Mouse (Mus musculus): ENCODE data around the gene Ndrg4. TPM values are rescaled to one million over a fixed set of nuclear protein-coding genes. Genes with fewer than 3 reads are reported as not detected.
"Not testable (repeated sequence)": the region's sequence is repeated elsewhere in the genome, so short reads cannot be mapped to it uniquely, and the experiment has no call there.

Gene Ndrg4
- polyA plus RNA-seq, 1 experiment, result 43.3 TPM

DNA sequence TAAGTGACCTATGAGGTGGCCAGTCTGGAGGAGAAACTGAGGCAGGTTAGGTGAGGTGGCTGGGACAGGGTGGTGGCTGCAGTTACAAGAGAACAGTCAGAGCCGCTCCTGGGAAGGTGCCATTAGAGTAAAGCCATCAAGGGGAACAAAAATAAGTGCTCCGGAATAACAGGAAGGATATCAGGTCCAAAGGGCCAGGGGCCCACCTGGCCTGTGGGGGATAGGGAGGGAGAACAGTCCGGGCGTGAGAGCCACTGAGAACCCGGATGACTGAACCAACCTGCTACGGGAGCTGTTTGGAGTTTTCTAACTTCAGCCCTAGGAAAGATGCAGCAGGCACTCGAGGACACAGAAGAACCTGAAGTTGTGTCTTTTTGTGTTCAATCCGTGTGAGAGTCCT lies 15.7 kb upstream of the Ndrg4 start:
- no peak for TF ChIP-seq MAX (IDR thresholded peaks at IDR 0.05)
- no peak for TF ChIP-seq USF1 (IDR thresholded peaks at IDR 0.05; ENCODE audit: low read depth)
- TF ChIP-seq MYOD1 (IDR thresholded peaks at IDR 0.05; ENCODE audit: control insufficient read depth, insufficient read length, low read depth), result no peak
- TF ChIP-seq CEBPB (IDR thresholded peaks at IDR 0.05; ENCODE audit: low read depth), result no peak
- no peak for TF ChIP-seq FOSL1 (IDR thresholded peaks at IDR 0.05; ENCODE audit: insufficient read depth, low read length, poor library complexity, severe bottlenecking)
- no peak for TF ChIP-seq CTCF (IDR thresholded peaks at IDR 0.05; ENCODE audit: control insufficient read depth, insufficient read depth, insufficient read length)
- TF ChIP-seq MYOG (IDR thresholded peaks at IDR 0.05; ENCODE audit: control insufficient read depth, extremely low read depth, insufficient read length), result no peak

DNA sequence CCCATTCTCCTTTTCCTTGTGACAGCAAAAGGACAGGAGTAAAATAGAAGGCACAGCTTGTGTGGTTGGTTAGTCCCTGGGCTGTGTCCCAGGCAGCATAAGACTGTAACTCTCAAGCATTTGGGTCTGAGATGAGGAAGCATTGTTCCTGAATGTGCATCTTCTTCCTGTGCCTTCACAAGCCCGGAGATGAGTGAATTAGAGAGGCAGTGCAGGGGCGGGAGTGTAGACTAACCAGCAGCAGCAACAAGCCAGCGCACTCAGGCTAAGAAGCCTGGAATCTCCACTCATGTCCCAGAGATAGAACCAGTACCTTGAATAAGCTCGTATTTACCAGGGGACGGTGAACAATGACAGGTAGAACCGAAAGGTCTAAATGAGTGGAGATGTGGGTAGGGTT lies 15.2 kb upstream of the Ndrg4 start:
- no peak overlapping the region for H3ac ChIP-seq (ENCODE audit: control insufficient read depth, insufficient read length, low read depth)
- H3K27me3 ChIP-seq (ENCODE audit: control insufficient read depth, insufficient read depth, insufficient read length), result no peaks in the 10 kb centered on the region
- TF ChIP-seq MAX (IDR thresholded peaks at IDR 0.05), result no peak
- no peak for TF ChIP-seq CTCF (IDR thresholded peaks at IDR 0.05; ENCODE audit: control insufficient read depth, insufficient read depth, insufficient read length)
- TF ChIP-seq MYOD1 (IDR thresholded peaks at IDR 0.05; ENCODE audit: control insufficient read depth, insufficient read length, low read depth), result no peak
- TF ChIP-seq USF1 (IDR thresholded peaks at IDR 0.05; ENCODE audit: low read depth), result no peak
- TF ChIP-seq CEBPB (IDR thresholded peaks at IDR 0.05; ENCODE audit: low read depth), result no peak
- TF ChIP-seq FOSL1 (IDR thresholded peaks at IDR 0.05; ENCODE audit: insufficient read depth, low read length, poor library complexity, severe bottlenecking), result no peak
- no peak for TF ChIP-seq MYOG (IDR thresholded peaks at IDR 0.05; ENCODE audit: control insufficient read depth, extremely low read depth, insufficient read length)
- no peaks in the 10 kb centered on the region for H3K36me3 ChIP-seq (ENCODE audit: control insufficient read depth, insufficient read depth)
- no peaks in the 10 kb centered on the region for H3K79me3 ChIP-seq (ENCODE audit: low read depth)
- H3K4me3 ChIP-seq (ENCODE audit: insufficient read depth, poor library complexity, severe bottlenecking), result no peak overlapping the region
- no peaks in the 10 kb centered on the region for H3K79me2 ChIP-seq (ENCODE audit: control insufficient read depth, insufficient read depth)

More for the DNA sequence above, 15.7 kb upstream of the Ndrg4 start:
- Histone ChIP-seq H3K27me3 (ENCODE audit: control insufficient read depth, insufficient read depth, insufficient read length) (no peaks in the 10 kb centered on the region), H3K79me2 (ENCODE audit: control insufficient read depth, insufficient read depth) (no peaks in the 10 kb centered on the region), H3ac (ENCODE audit: control insufficient read depth, insufficient read length, low read depth) (no peak overlapping the region), H3K79me3 (ENCODE audit: low read depth) (no peaks in the 10 kb centered on the region), H3K4me3 (ENCODE audit: insufficient read depth, poor library complexity, severe bottlenecking) (no peak overlapping the region), H3K36me3 (ENCODE audit: control insufficient read depth, insufficient read depth) (no peaks in the 10 kb centered on the region)

DNA sequence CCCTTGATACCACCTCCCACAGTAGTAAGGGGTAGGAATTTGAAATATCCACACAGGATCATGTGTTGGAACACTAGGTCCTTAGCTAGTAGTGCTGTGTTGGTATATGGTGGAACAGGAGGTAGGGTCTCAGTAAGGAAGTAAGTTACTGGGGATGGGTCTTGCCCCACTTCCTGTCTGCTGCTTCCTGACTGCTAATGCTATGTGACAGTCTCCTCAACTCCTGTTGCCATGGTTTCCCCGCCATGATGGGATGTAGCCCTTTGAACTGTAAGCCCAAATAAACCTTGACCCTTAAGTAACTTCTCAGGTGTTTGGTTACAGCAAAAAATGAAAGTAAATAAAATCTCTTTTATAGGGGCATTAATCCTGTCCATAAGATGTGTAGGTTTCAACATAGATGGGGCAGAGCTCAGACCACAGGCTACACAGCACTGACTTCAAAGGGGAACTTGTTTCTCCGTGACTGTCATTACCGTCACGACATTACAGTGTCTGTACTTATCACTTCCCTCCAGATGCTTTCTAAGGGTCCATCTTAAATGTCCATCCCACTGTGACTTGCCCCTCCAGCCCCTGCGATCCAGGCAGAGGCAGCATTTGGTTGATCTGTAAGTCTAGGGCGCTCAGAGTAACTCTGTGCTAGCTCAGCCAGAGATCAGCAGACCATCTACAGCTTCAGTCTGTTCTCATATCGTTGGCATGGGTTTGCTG lies 13.7 kb upstream of the Ndrg4 start:
- Histone ChIP-seq H3K4me3 (ENCODE audit: insufficient read depth, poor library complexity, severe bottlenecking) (no peak overlapping the region), H3ac (ENCODE audit: control insufficient read depth, insufficient read length, low read depth) (no peak overlapping the region), H3K79me2 (ENCODE audit: control insufficient read depth, insufficient read depth) (no peaks in the 10 kb centered on the region), H3K27me3 (ENCODE audit: control insufficient read depth, insufficient read depth, insufficient read length) (no peaks in the 10 kb centered on the region), H3K79me3 (ENCODE audit: low read depth) (no peaks in the 10 kb centered on the region), H3K36me3 (ENCODE audit: control insufficient read depth, insufficient read depth) (no peaks in the 10 kb centered on the region)
- no peak for TF ChIP-seq MYOG (IDR thresholded peaks at IDR 0.05; ENCODE audit: control insufficient read depth, extremely low read depth, insufficient read length)
- TF ChIP-seq MYOD1 (IDR thresholded peaks at IDR 0.05; ENCODE audit: control insufficient read depth, insufficient read length, low read depth), result no peak
- no peak for TF ChIP-seq CEBPB (IDR thresholded peaks at IDR 0.05; ENCODE audit: low read depth)
- TF ChIP-seq USF1 (IDR thresholded peaks at IDR 0.05; ENCODE audit: low read depth), result no peak
- no peak for TF ChIP-seq MAX (IDR thresholded peaks at IDR 0.05)
- no peak for TF ChIP-seq FOSL1 (IDR thresholded peaks at IDR 0.05; ENCODE audit: insufficient read depth, low read length, poor library complexity, severe bottlenecking)
- TF ChIP-seq CTCF (IDR thresholded peaks at IDR 0.05; ENCODE audit: control insufficient read depth, insufficient read depth, insufficient read length), result no peak

DNA sequence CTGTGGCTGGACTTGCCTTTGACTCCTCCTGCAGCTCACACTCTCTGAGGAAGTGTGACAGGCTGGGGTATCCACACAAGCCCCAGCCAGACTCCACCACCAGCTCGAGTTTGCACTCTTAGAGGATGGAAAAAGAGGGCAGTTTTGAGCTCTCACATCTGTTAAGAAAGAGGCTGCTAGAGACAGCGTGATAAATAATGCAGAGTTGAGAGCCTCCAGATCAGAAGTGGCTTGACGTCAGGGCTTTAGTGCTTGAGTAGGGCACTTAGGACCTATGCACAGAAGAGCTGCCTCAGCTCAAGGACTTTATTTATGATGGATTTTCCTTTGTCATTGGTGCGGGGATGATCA lies 13.2 kb upstream of the Ndrg4 start:
- no peak for TF ChIP-seq USF1 (IDR thresholded peaks at IDR 0.05; ENCODE audit: low read depth)
- TF ChIP-seq MYOG (IDR thresholded peaks at IDR 0.05; ENCODE audit: control insufficient read depth, extremely low read depth, insufficient read length), result no peak
- no peak for TF ChIP-seq CTCF (IDR thresholded peaks at IDR 0.05; ENCODE audit: control insufficient read depth, insufficient read depth, insufficient read length)
- TF ChIP-seq CEBPB (IDR thresholded peaks at IDR 0.05; ENCODE audit: low read depth), result no peak
- TF ChIP-seq MAX (IDR thresholded peaks at IDR 0.05), result no peak
- Histone ChIP-seq H3ac (ENCODE audit: control insufficient read depth, insufficient read length, low read depth) (no peak overlapping the region), H3K79me2 (ENCODE audit: control insufficient read depth, insufficient read depth) (no peaks in the 10 kb centered on the region), H3K36me3 (ENCODE audit: control insufficient read depth, insufficient read depth) (no peaks in the 10 kb centered on the region), H3K27me3 (ENCODE audit: control insufficient read depth, insufficient read depth, insufficient read length) (no peaks in the 10 kb centered on the region), H3K79me3 (ENCODE audit: low read depth) (no peaks in the 10 kb centered on the region), H3K4me3 (ENCODE audit: insufficient read depth, poor library complexity, severe bottlenecking) (no peak overlapping the region)

DNA sequence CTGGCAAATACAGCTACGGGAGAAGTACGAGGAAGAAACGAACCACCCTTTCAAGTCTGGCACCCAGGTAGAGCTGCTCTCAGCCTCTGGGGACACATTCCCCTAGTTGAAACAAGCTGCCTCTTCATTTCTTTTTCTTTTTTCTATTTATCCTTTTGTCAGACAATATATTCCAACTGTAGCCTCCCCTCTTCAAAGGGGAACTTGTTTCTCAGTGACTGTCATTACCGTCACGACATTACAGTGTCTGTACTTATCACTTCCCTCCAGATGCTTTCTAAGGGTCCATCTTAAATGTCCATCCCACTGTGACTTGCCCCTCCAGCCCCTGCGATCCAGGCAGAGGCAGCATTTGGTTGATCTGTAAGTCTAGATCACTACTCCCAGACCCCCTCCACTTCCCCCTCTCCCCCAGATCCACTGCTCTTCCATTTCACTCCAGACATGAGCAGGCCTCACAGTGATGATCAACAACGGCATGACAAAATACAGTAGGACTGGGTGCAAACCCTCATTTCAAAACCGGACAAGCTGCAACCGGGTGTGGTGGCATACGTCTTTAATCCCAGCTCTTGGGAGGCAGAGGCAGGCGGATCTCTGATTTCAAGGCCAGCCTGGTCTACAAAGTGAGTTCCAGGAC lies 10.8 kb upstream of the Ndrg4 start:
- not testable (repeated sequence) for H3ac ChIP-seq (ENCODE audit: control insufficient read depth, insufficient read length, low read depth); H3K36me3 ChIP-seq (ENCODE audit: control insufficient read depth, insufficient read depth)

More for the DNA sequence above, 10.8 kb upstream of the Ndrg4 start:
- not testable (repeated sequence) for H3K27me3 ChIP-seq (ENCODE audit: control insufficient read depth, insufficient read depth, insufficient read length); H3K4me3 ChIP-seq (ENCODE audit: insufficient read depth, poor library complexity, severe bottlenecking); H3K79me2 ChIP-seq (ENCODE audit: control insufficient read depth, insufficient read depth); H3K79me3 ChIP-seq (ENCODE audit: low read depth)
